Mouse (Mus musculus) cortical plate, adult 2 months (tissue): ENCODE measurements at regions not wholly inside any gene's neighbourhood (a gene's known extent, or its start where the extent isn't known, plus 50 kb on each side); places are given as distances from the start of the nearest gene placed in this dataset.

Experiments used
- CTCF ChIP-seq: fragments of 200-500 bp; IDR thresholded peaks from 2 replicates; pipeline ENCODE4 v1.5.1; 2011; ENCODE audit warnings: mild to moderate bottlenecking, control low read depth, low read length; ENCODE audit not compliant: insufficient read depth; ENCODE audit errors: extremely low read depth
- POLR2A ChIP-seq: fragments of 200-500 bp; IDR thresholded peaks from 2 replicates; pipeline ENCODE4 v1.6.1; 2011; ENCODE audit warnings: mild to moderate bottlenecking, low read length, control low read depth; ENCODE audit not compliant: insufficient read depth; ENCODE audit errors: extremely low read depth

- TF ChIP-seq CTCF: no peak
- no peak for TF ChIP-seq POLR2A
Observed at GRCm38 (mm10) chr15:103087204-103087603, 68.5 kb downstream of the Hoxc4 start.
